Mouse (Mus musculus) intestine, embryonic 16.5 days (tissue): ENCODE data around the gene Egf. TPM values are rescaled to one million over a fixed set of nuclear protein-coding genes. Genes with fewer than 3 reads are reported as not detected.

ENCODE experiments used
- ATAC-seq: fragments of 200-750 bp; cut with Nextera tagmentation; 2 replicates; pipeline ENCODE4 v1.8.0; 2017; ENCODE audit warnings: moderate TSS enrichment, moderate library complexity
- H3K27ac ChIP-seq: fragments of 300-500 bp; sonication (generic); 2 replicates; pipeline ENCODE4 v1.5.1; 2014; ENCODE audit warnings: mild to moderate bottlenecking, low read length
- H3K27me3 ChIP-seq: fragments of 300-500 bp; sonication (generic); replicated peaks from 2 replicates; pipeline ENCODE4 v1.6.1; 2014; ENCODE audit warnings: low read length, control low read depth, mixed read lengths; ENCODE audit not compliant: control insufficient read depth, insufficient read depth
- H3K36me3 ChIP-seq: fragments of 300-500 bp; sonication (generic); 2 replicates; pipeline ENCODE4 v1.6.1; 2014; ENCODE audit warnings: low read length, control low read depth; ENCODE audit not compliant: control insufficient read depth, insufficient read depth
- H3K4me1 ChIP-seq: fragments of 300-500 bp; sonication (generic); 2 replicates; pipeline ENCODE4 v1.6.1; 2014; ENCODE audit warnings: low read length, control low read depth, mixed read lengths; ENCODE audit not compliant: control insufficient read depth, insufficient read depth
- H3K4me2 ChIP-seq: fragments of 300-500 bp; sonication (generic); 2 replicates; pipeline ENCODE4 v1.6.1; 2014; ENCODE audit warnings: low read depth, low read length, control low read depth
- H3K4me3 ChIP-seq: fragments of 300-500 bp; sonication (generic); 2 replicates; pipeline ENCODE4 v1.5.1; 2014; ENCODE audit warnings: mild to moderate bottlenecking, low read length
- H3K9ac ChIP-seq: fragments of 300-500 bp; sonication (generic); 2 replicates; pipeline ENCODE4 v1.6.1; 2014; ENCODE audit warnings: low read depth, low read length
- H3K9me3 ChIP-seq: fragments of 300-500 bp; sonication (generic); 2 replicates; pipeline ENCODE4 v1.6.1; 2016; ENCODE audit warnings: low read length, control low read depth; ENCODE audit not compliant: control insufficient read depth
- WGBS: fragments of 180-500 bp; shearing (Covaris S2); extraction: QIAGEN DNeasy Blood & Tissue Kit; methylation state at CpG from one replicate; pipeline ENCODE4 v1.1.7; 2014; 5-methylcytosine and 5-hydroxymethylcytosine counted together
- polyA plus RNA-seq: library from polyadenylated mRNA; unstranded; fragments of >200 nt; fragmentation: Nextera tagmentation; extraction: Ambion mirVana; gene quantifications from 2 replicates; pipeline ENCODE4 v1.2.1, GENCODE M21; 2015

The Egf gene
- polyA plus RNA-seq, 1 experiment from 2014 or later, result 1.6 TPM

DNA sequence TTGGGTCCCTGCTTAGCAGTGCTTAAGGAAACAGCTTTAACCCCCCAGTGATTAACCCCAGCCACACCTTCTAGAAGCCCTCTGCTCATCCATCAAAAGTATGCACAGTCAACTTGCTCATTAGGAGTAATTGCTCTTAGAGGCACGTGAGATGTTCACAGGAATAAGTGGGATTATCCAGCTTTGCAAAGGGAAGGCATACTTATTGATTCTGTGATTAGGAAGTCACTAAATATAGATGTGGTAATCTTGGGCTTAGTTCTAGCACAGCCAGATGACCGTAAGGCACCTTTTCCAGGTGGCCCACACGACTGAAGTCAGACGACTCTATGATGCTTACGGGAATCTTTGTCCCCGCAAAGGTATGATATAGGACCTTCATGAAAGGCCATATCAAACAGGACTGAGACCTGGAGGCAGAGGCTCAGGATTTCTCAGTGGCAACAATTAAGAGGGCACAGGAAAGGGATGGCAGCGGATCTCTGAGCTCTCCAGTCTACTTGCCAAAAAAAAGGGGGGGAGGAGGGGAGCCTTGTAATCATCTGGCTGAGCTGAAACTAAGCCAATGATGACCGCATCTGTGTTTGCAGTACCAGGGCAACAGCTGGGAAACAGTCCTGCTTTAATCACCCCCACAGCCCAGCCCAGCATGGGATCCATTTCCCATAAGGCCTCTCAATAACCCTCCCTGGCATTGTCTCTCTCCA lies 105.4 kb downstream of the Egf start:
- no peak overlapping the region for H3K4me2 ChIP-seq
- no peaks in the 10 kb centered on the region for H3K9me3 ChIP-seq
- H3K36me3 ChIP-seq, result no peaks in the 10 kb centered on the region
- 66% methylated on average over 8 of the region's 8 CpGs for WGBS
- H3K4me3 ChIP-seq, result no peak overlapping the region
- H3K27me3 ChIP-seq, result no peaks in the 10 kb centered on the region
- no peak overlapping the region for H3K9ac ChIP-seq
- H3K27ac ChIP-seq, result no peak overlapping the region
- H3K4me1 ChIP-seq, result 0 out of 2 replicates have a peak, but pooled peaks cover 5% of the 10 kb centered on the region
- peak; percentile 69 for ATAC-seq

DNA sequence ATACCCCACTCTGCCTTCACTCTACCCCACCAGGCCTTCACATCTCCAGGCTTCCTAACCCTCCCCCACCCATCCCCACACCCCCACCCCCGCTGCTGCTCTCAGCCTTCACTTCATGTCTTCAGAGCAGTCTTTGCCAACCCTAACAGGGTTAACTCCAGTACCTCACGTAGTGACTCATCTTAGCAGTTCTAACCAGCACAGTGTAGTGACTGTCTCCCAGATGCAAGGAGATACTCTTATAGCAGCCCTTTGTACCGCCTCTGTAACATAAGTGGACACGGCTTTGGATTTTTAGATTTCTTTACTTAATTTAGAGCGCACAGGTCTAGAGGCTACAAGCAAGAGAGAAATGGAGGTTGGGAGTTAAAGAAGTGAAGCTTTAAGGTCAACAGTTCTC lies 106.5 kb downstream of the Egf start:
- Histone ChIP-seq H3K4me2 (no peak overlapping the region), H3K27me3 (no peaks in the 10 kb centered on the region), H3K9ac (no peak overlapping the region), H3K4me1 (0 out of 2 replicates have a peak, but pooled peaks cover 5% of the 10 kb centered on the region), H3K36me3 (no peaks in the 10 kb centered on the region), H3K9me3 (no peaks in the 10 kb centered on the region), H3K4me3 (no peak overlapping the region), H3K27ac (no peak overlapping the region)
- 79% methylated on average over 5 of the region's 5 CpGs for whole genome bisulfite sequencing
- no peak for ATAC-seq

DNA sequence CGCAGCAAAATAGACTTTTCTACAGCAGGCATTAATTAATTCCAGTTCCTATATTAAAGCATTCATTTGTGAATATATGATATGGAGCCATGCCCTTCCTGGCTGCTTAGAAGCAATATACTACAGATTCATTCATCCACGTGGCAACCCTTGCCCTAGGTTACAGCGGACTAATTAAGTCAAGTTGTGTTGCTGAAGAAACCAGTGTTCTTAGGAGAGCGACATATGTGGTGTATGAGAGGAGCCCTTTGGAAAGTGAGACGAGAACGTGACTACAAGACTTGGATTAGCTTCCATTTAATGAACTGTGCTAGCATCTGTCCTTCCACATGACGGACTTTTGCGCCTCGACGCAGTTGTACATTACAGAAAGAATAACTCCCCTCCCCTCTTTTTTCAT lies 107.8 kb downstream of the Egf start:
- Histone ChIP-seq H3K4me3 (no peak overlapping the region), H3K4me2 (no peak overlapping the region), H3K9me3 (no peaks in the 10 kb centered on the region), H3K27me3 (no peaks in the 10 kb centered on the region), H3K36me3 (no peaks in the 10 kb centered on the region), H3K27ac (no peak overlapping the region), H3K4me1 (0 out of 2 replicates have a peak, but pooled peaks cover 5% of the 10 kb centered on the region), H3K9ac (no peak overlapping the region)
- 87% methylated on average over 10 of the region's 10 CpGs for WGBS
- no peak for ATAC-seq

DNA sequence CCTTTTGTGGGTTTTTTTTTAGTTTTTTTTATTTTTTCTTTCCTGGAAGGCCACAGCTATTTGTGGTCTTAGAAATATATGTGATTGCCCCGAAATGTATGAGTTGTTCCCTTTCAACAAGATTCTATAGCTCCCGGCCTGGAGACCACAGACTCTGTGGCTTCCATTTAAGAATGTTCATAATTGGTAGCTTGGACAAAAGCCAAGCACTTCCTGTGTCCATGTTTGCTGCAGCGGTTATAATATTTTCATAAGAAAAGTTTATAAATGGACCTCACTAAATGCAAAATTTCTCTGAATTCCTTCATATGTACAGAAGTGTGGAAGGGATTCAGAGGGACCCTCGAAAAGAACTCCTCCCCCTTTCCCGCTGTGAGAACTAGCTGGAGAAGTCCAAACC lies 108.3 kb downstream of the Egf start:
- H3K4me2 ChIP-seq, result no peak overlapping the region

DNA sequence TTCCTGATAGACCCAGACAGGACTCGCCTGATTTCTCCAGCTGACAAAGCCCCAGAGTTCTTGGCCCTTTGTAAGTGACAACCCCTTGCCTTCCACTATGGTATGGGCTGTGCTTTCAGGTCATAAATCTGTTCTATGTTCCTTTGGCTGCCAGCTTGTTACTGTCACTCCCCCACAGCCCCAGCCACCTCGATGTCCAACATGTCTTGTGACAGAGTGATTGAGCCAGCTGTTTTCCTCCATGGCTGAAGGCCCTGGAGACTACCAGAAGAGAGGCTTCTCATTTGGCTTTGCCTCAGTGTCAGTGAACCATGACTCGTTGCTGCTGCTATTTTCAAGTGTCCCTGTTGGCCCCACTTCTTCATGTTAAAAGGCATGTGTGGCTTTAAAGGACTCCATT lies 109.7 kb downstream of the Egf start:
- H3K4me1 ChIP-seq, result 0 out of 2 replicates have a peak, but pooled peaks cover 5% of the 10 kb centered on the region
- H3K27me3 ChIP-seq, result no peaks in the 10 kb centered on the region
- H3K9me3 ChIP-seq, result no peaks in the 10 kb centered on the region
- no peak overlapping the region for H3K9ac ChIP-seq
- no peak overlapping the region for H3K4me3 ChIP-seq
- H3K27ac ChIP-seq, result no peak overlapping the region
- H3K4me2 ChIP-seq, result no peak overlapping the region
- WGBS, result 51% methylated on average over 3 of the region's 3 CpGs
- no peak for ATAC-seq
- no peaks in the 10 kb centered on the region for H3K36me3 ChIP-seq

More for the DNA sequence above, 108.3 kb downstream of the Egf start:
- 0 out of 2 replicates have a peak, but pooled peaks cover 5% of the 10 kb centered on the region for H3K4me1 ChIP-seq
- no peaks in the 10 kb centered on the region for H3K27me3 ChIP-seq
- H3K36me3 ChIP-seq, result no peaks in the 10 kb centered on the region
- H3K4me3 ChIP-seq, result no peak overlapping the region
- 65% methylated on average over 5 of the region's 5 CpGs for WGBS
- no peak overlapping the region for H3K27ac ChIP-seq
- no peak overlapping the region for H3K9ac ChIP-seq
- H3K9me3 ChIP-seq, result no peaks in the 10 kb centered on the region
- ATAC-seq, result no peak

DNA sequence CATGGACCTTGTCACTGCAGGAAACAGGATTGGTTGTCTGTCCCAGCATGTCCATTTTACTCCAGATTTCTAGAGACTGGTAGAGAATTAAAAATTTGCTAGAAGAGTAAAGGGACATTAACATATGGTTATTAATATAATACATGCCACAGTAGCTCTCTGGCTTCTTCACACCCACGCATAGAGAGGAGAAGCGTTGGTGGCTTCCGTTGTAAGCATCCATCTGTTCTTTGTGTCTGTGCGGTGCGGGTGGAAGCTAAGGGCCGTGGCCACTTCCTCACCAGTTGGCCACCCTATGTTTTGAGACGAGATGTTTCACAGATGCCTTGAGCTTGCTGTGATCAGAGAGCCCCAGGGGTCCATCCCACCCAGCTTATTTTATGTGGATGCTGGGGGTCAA lies 113.5 kb downstream of the Egf start:
- Histone ChIP-seq H3K36me3 (no peaks in the 10 kb centered on the region), H3K4me2 (no peak overlapping the region), H3K27ac (no peak overlapping the region), H3K4me3 (no peak overlapping the region), H3K4me1 (0 out of 2 replicates have a peak, but pooled peaks cover 2% of the 10 kb centered on the region), H3K27me3 (no peaks in the 10 kb centered on the region), H3K9me3 (no peaks in the 10 kb centered on the region), H3K9ac (no peak overlapping the region)
- 91% methylated on average over 7 of the region's 7 CpGs for WGBS
- no peak for ATAC-seq

DNA sequence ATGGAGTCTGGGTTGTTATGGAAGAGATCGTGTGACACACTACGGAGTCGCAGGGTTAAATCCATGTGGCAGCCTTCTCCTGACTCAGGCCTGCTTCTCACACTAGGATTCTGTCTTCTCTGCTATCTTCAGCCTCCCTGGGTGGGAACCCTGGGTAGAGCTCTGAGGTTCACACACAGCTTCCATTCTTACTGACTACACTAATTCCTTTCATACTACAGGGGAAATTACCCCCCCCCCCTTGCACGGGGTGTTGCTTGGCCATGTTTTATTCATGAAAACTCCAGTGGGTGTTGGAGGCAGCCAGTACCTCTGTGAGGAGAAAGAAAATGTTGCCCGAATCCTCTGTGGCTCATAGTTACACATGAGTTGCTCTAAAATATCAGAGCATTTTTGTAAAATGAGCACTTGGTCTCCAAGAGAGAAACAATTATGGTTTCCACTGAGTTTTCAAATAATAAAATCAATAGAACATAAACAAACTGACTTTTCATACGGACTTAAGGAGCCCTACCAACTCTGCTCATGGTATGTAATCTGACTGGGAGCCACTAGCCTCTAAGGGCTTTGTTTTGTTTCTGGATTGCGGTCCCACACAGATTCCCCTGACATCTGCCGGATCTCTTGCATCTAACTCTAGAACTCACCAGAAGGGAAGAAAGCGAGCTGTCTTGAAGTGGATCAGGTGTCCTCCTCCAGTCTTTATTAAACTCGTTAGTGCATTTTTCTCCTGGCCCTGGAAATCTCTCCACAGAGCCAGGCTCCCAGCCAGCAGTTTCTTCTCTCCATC lies 114.7 kb downstream of the Egf start:
- Histone ChIP-seq H3K4me1 (no peaks in the 10 kb centered on the region), H3K27ac (no peak overlapping the region), H3K9ac (no peak overlapping the region), H3K9me3 (no peaks in the 10 kb centered on the region), H3K27me3 (no peaks in the 10 kb centered on the region), H3K36me3 (no peaks in the 10 kb centered on the region), H3K4me2 (no peak overlapping the region), H3K4me3 (no peak overlapping the region)
- WGBS, result 58% methylated on average over 10 of the region's 10 CpGs
- no peak for ATAC-seq

DNA sequence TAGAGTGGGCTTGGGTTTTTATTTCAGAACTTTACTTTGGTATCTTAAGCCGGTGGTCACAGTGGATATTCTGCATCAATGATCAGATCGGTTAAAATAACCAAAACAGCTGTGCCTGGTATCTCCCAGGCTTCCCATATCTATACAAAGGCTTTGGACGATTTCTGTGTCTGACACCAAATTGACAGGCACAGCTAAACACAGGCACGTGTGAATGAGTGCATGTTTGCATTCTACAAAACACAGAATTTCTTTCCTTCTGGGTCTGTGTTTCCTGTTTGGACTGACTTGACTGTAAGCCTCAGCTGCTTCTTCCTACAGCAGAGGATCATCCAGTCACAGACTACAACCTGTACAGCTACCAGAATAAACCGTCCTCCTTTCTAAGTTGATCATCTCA lies 115.4 kb downstream of the Egf start:
- H3K4me3 ChIP-seq, result no peak overlapping the region
- no peak overlapping the region for H3K4me2 ChIP-seq
- no peak for ATAC-seq
- no peaks in the 10 kb centered on the region for H3K27me3 ChIP-seq
- no peak overlapping the region for H3K9ac ChIP-seq
- 46% methylated on average over 5 of the region's 5 CpGs for WGBS
- H3K4me1 ChIP-seq, result no peaks in the 10 kb centered on the region
- H3K27ac ChIP-seq, result no peak overlapping the region
- no peaks in the 10 kb centered on the region for H3K9me3 ChIP-seq
- H3K36me3 ChIP-seq, result no peaks in the 10 kb centered on the region

DNA sequence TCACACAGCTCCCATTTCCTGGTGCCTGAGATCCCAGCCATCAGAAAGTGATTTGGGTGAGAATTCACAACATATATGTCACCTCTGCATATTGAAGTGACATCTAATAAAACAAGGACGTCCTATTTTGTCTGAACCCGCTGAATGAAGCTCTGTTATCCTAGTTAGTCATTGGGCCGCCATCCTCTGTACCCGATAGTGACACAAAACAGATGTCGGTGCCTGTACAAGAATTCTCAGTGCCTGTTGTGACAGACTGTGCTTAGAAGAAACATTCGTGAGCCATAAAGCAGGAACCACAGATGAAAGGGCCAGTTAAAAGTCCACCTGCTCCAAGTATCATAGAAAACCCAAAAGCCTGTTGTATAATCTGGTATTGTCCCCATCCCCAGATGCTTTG lies 117.7 kb downstream of the Egf start:
- H3K4me1 ChIP-seq, result no peaks in the 10 kb centered on the region
- WGBS, result 80% methylated on average over 6 of the region's 6 CpGs
- H3K36me3 ChIP-seq, result no peaks in the 10 kb centered on the region
- H3K9ac ChIP-seq, result no peak overlapping the region
- no peak for ATAC-seq
- no peaks in the 10 kb centered on the region for H3K9me3 ChIP-seq
- no peak overlapping the region for H3K27ac ChIP-seq
- H3K27me3 ChIP-seq, result no peaks in the 10 kb centered on the region
- H3K4me3 ChIP-seq, result no peak overlapping the region
- H3K4me2 ChIP-seq, result no peak overlapping the region
